Mouse (Mus musculus): ENCODE results near the gene Atpaf1. TPM values are rescaled to one million over a fixed set of nuclear protein-coding genes. Genes with fewer than 3 reads are reported as not detected.

The Atpaf1 gene
- polyA plus RNA-seq (2012; rRNA removed), result 7.7 and 18.9 TPM in 2 replicates

DNA sequence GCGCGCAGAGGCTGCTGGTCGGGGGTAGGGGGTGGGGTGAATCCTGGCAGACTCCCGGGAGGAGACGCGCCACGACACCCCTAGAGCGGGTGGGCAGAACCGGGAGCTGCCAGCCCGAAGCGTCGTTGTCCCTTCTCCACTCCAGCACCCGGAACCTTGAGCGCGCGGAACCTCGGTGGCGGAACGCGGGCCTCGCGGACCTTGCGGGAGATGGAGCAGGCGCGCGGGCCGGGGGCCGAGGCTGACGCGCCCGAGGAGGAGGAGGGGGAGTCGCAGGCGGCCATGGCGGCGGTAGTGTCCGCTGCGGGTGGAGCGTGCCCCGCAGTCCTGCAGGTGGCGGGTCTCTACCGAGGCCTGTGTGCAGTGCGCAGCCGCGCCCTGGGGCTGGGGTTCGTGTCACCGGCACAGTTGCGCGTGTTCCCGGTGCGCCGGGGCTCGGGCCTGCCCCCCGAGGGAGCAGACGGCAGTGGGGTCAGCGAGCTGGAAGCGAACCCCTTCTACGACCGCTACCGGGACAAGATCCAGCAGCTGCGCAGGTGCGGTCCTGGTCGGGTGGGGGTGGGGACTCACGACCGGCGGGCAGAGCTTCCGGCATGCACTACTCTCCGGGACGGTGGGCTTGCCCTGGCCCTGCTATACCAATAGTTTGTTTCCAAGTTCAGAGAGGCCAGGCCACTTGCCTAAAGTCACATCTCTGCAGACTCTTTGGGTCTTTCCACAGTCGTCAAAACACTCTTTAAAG is at the start of gene Atpaf1:
TSS of gene Atpaf1 (plus strand) at position 44 of the 742 bp plus-strand sequence.

DNA sequence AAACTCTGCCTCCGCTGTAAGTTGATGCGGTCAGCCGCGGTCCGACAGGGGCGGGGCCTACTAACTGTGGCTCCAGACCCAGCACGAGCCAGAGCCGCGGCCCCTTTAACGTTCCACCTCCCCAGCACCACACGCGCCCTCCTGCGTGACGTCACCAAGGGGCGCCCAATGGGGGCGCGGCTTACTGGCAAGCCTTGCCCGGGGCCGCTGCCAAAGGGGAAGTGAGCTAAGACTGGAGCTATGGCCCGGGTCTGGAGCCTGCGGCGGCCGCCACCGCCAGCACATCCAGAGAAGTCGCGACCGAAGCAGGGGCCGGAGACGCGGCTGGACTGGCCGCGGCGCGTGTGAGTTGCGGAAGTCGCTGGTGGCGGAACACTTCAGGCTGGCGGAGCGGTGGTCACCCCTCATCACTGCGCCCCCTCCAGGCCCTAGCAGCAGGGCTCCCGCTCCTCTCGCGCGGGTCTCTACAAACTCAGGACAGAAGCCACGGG is 47.0 kb upstream of the Atpaf1 start, which contains the start of gene Efcab14:
TSS of gene Efcab14 (plus strand) at position 194 of the 491 bp plus-strand sequence.

DNA sequence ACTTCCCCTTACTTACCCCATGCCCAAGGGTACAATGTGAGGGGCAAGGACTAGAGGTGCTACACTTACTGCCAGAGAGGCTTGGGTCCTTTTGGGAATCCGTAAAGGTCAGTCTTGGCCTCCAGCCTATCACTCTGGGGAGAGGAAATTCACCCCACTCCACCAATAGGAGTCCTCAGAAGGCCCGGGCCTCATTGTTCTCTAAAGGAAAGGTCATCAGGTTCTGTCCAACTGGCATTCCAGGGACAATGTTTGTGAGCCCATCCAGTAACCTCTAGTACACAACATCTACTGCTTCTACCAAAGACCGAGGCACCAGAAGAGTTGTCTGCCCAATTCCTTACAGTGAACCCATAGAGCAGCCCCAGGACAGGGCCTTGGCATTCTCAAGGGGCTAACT is 3.7 kb upstream of the Atpaf1 start, which contains the start of gene Tex38:
TSS of gene Tex38 (minus strand) at position 101 of the 400 bp plus-strand sequence.

DNA sequence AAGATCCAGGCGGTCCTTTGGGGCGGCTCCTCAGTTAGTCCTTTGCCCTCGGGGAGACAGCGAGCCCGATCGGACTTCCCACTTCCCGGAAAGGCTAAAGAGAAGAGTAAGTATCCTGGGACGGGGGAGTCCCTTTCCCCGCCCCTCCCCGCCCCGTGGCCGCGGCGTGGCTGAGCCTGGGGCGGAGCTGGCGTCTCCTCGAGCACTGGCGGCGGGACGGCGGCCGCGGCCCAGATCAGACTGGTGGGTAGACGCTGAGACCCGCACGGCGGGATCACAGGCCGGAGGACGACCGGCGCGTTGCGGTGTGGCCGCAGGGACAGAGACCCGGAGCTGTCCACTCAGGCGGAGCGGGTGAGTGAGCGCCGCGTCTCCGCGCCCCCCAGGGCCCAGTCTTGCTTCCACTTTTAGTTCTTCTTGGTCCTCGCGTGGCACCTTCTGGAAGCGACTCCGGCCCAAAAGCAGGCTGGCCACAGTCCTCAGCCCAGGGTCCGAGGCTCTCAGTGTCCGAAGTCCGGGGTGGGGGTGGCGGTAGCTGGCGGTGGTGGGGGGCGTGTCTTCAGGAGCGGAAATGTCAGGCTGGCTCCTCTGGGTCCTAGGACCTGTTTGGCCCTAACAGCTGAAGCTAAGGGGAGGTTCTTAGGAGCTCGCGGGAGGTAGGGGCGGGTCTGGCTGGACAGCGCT is 43.4 kb downstream of the Atpaf1 start, which contains the start of gene Mob3c:
TSS of gene Mob3c (plus strand) at position 205 of the 684 bp plus-strand sequence.

DNA sequence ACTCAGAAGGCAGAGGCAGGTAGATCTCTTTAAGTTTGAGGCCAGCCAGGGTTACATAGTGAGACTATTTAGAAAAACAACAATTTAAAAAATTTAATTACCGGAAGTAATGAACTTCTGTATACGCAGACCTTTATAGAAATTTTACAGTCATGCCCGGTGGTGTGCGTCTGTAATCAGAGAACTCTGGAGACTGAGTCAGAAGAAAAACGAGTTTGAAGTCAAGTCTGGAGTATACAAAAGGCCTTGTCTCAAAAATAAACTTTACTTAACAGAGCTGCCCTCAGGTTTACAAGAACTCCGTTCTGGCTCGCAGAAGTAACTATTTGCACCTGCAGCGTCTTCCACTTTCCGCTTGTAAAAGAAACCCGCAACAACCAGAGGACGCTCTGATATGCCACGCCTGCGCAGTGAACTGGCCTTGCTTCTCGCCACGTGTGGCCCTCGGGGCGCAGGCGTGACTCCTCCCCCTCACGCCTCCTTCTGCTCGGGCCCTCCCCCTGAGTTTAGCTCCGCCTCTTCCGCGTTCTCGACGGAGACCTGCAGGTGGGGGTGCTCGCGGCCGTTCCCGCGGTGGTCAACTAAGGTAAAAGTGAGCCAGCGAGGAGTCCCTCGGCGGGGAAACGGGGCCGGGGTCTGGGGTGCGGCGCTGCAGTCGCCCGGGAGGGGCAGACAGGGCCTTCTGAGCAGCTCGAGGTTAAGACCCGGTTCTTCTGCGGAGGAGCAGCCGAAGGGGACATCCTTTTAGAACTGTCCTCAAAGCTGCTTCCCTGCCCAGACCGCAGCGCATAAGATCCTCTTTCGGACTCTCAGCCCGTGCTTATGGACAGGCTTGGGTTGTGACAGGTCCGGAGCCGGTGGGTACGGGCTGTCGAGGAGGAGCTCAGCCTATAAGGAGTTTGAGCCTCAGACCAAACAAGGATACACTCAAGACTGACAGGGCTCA is 54.4 kb downstream of the Atpaf1 start, which contains the start of gene Mknk1:
TSS of gene Mknk1 (plus strand) at position 503 of the 946 bp plus-strand sequence.

Other genes with a start within 250 kb of the Atpaf1 start
- gene Cyp4a31, start 221.2 kb upstream of the Atpaf1 start, polyA plus RNA-seq (2012; rRNA removed), result not detected in 2 replicates
- 0.14 and 0.26 TPM in 2 replicates for gene Cyp4a32, start 183.8 kb upstream of the Atpaf1 start, polyA plus RNA-seq (2012; rRNA removed)
- 5.7 and 8.5 TPM in 2 replicates for gene Cyp4b1, start 137.1 kb upstream of the Atpaf1 start, polyA plus RNA-seq (2012; rRNA removed)
- gene Efcab14, start 47.1 kb upstream of the Atpaf1 start, polyA plus RNA-seq (2012; rRNA removed), result 5.6 and 5.9 TPM in 2 replicates
- gene Tex38, start 3.8 kb upstream of the Atpaf1 start, polyA plus RNA-seq (2012; rRNA removed), result not detected in 2 replicates
- gene Mob3c, start 43.3 kb downstream of the Atpaf1 start, polyA plus RNA-seq (2012; rRNA removed), result 6.3 and 6.8 TPM in 2 replicates
- gene Mknk1, start 54.4 kb downstream of the Atpaf1 start, polyA plus RNA-seq (2012; rRNA removed), result 12.3 and 17.2 TPM in 2 replicates
- gene Kncn, start 99.6 kb downstream of the Atpaf1 start, polyA plus RNA-seq (2012; rRNA removed), result not detected in 2 replicates
- not detected in 2 replicates for gene 6430628N08Rik, start 105.9 kb downstream of the Atpaf1 start, polyA plus RNA-seq (2012; rRNA removed)
- 1.2 and 1.4 TPM in 2 replicates for gene Dmbx1, start 155.1 kb downstream of the Atpaf1 start, polyA plus RNA-seq (2012; rRNA removed)
- gene Faah, start 233.1 kb downstream of the Atpaf1 start, polyA plus RNA-seq (2012; rRNA removed), result 10.2 and 10.4 TPM in 2 replicates